Mouse (Mus musculus) C2C12 (cell line): ENCODE results near the gene Klhl3.

ENCODE experiments used
- CEBPB ChIP-seq: IDR thresholded peaks from one replicate; pipeline ENCODE4 v1.6.1; 2011; ENCODE audit warnings: low read depth, mild to moderate bottlenecking, control low read depth, moderate library complexity
- CTCF ChIP-seq: IDR thresholded peaks from one replicate; pipeline ENCODE4 v1.5.1; 2011; ENCODE audit not compliant: control insufficient read depth, insufficient read depth, insufficient read length
- FOSL1 ChIP-seq: IDR thresholded peaks from one replicate; pipeline ENCODE4 v1.8.0; 2011; ENCODE audit warnings: mild to moderate bottlenecking, low read length; ENCODE audit not compliant: poor library complexity, insufficient read depth, severe bottlenecking
- MAX ChIP-seq: IDR thresholded peaks from one replicate; pipeline ENCODE4 v1.6.1; 2011; ENCODE audit warnings: mild to moderate bottlenecking, control low read depth
- MYOD1 ChIP-seq: IDR thresholded peaks from one replicate; pipeline ENCODE4 v1.6.1; 2011; ENCODE audit warnings: low read depth; ENCODE audit not compliant: control insufficient read depth, insufficient read length
- MYOG ChIP-seq: IDR thresholded peaks from one replicate; pipeline ENCODE4 v1.6.1; 2011; ENCODE audit not compliant: control insufficient read depth, insufficient read length; ENCODE audit errors: extremely low read depth
- USF1 ChIP-seq: IDR thresholded peaks from one replicate; pipeline ENCODE4 v1.6.1; 2011; ENCODE audit warnings: low read depth, mild to moderate bottlenecking, control low read depth, moderate library complexity

GRCm38 (mm10) chr13:58083521-58083920 lies 29.9 kb downstream of the Klhl3 start:
- TF ChIP-seq CTCF = no peak
- TF ChIP-seq MAX = no peak
- TF ChIP-seq MYOD1 = no peak
- no peak for TF ChIP-seq USF1
- TF ChIP-seq CEBPB = no peak
- no peak for TF ChIP-seq FOSL1
- TF ChIP-seq MYOG = no peak
